Mouse (Mus musculus) heart, postnatal 0 days (tissue): ENCODE measurements around the gene Pde4dip. TPM values are rescaled to one million over a fixed set of nuclear protein-coding genes. Genes with fewer than 3 reads are reported as not detected.

Experiments
- ATAC-seq: fragments of 200-750 bp; cut with Nextera tagmentation; 2 replicates; pipeline ENCODE4 v1.8.0; 2017; ENCODE audit warnings: low read depth, moderate number of reproducible peaks, moderate library complexity; ENCODE audit not compliant: insufficient read depth
- DNase-seq: peaks from one replicate; pipeline ENCODE4 v3.0.0-alpha.2; 2016; ENCODE audit warnings: low spot score
- H3K27ac ChIP-seq: fragments of 300-500 bp; sonication (generic); 2 replicates; pipeline ENCODE4 v1.5.1; 2014; ENCODE audit warnings: low read depth, mild to moderate bottlenecking
- H3K27me3 ChIP-seq: fragments of 300-500 bp; sonication (generic); 2 replicates; pipeline ENCODE4 v1.6.1; 2014; ENCODE audit warnings: low read length, mixed read lengths; ENCODE audit not compliant: control insufficient read depth, insufficient read depth
- H3K36me3 ChIP-seq: fragments of 300-500 bp; sonication (generic); replicated peaks from 2 replicates; pipeline ENCODE4 v1.6.1; 2014; ENCODE audit warnings: low read length, mixed read lengths; ENCODE audit not compliant: control insufficient read depth, insufficient read depth
- H3K4me1 ChIP-seq: fragments of 300-500 bp; sonication (generic); 2 replicates; pipeline ENCODE4 v1.6.1; 2014; ENCODE audit warnings: antibody characterized with exemption; ENCODE audit not compliant: control insufficient read depth, insufficient read depth
- H3K4me2 ChIP-seq: fragments of 300-500 bp; sonication (generic); 2 replicates; pipeline ENCODE4 v1.6.1; 2014; ENCODE audit warnings: low read depth, mild to moderate bottlenecking, low read length, moderate library complexity
- H3K4me3 ChIP-seq: fragments of 300-500 bp; sonication (generic); 2 replicates; pipeline ENCODE4 v1.5.1; 2014; ENCODE audit warnings: low read depth, low read length
- H3K9ac ChIP-seq: fragments of 300-500 bp; sonication (generic); replicated peaks from 2 replicates; pipeline ENCODE4 v1.6.1; 2014; ENCODE audit warnings: low read depth, low read length, mixed read lengths
- H3K9me3 ChIP-seq: fragments of 300-500 bp; sonication (generic); replicated peaks from 2 replicates; pipeline ENCODE4 v1.6.1; 2016; ENCODE audit warnings: low read length; ENCODE audit not compliant: control insufficient read depth
- CTCF ChIP-seq: IDR thresholded peaks from 2 replicates; pipeline ENCODE4 v1.5.1; 2016; ENCODE audit warnings: antibody characterized with exemption, control low read depth, low read depth
- EP300 ChIP-seq: IDR thresholded peaks from 2 replicates; pipeline ENCODE4 v1.6.1; 2016; ENCODE audit warnings: antibody characterized with exemption, low read depth
- WGBS: fragments of 180-500 bp; shearing (Covaris S2); extraction: QIAGEN DNeasy Blood & Tissue Kit; methylation state at CpG from one replicate; pipeline ENCODE4 v1.1.7; 2014; 5-methylcytosine and 5-hydroxymethylcytosine counted together
- polyA plus RNA-seq: library from polyadenylated mRNA; unstranded; fragments of >200 nt; fragmentation: Nextera tagmentation; extraction: Ambion mirVana; gene quantifications from 2 replicates; pipeline ENCODE4 v1.2.1, GENCODE M21; 2015
- total RNA-seq: library from RNA; depleted of rRNA; stranded (reverse); fragments of >200 nt; gene quantifications from 2 replicates; pipeline ENCODE4 v1.2.3, GENCODE M21; 2014; ENCODE audit warnings: low replicate concordance

Gene Pde4dip
- total and polyA plus RNA-seq, 2 experiments from 2014 or later, result 126 to 498 TPM

DNA sequence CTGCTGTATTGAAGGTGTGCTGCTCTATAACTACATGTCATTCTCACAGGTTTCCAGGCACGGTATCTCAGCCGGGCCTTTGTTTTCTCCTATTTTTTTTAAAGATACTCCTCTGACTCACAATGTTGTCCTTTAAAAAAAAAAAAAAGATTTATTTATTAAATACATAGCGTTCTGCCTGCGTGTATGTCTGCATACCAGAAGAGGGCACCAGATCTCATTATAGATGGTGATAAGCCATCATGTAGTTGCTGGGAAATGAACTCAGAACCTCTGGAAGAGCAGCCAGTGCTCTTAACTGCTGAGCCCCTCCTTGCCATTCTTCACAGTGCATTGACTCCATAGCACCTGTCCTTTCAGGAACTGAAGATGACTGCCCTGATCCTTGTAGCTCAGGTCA, 26.6 kb upstream of the Pde4dip start:
- Histone ChIP-seq H3K27ac (no peak overlapping the region), H3K27me3 (no peaks in the 10 kb centered on the region), H3K4me2 (no peak overlapping the region), H3K36me3 (peaks cover 65% of the 10 kb centered on the region), H3K4me3 (no peak overlapping the region), H3K9ac (no peak overlapping the region), H3K4me1 (no peaks in the 10 kb centered on the region), H3K9me3 (no peaks in the 10 kb centered on the region)
- ATAC-seq (no peak), DNase-seq (no peak)
- WGBS, result 67% methylated on average over 4 of the region's 4 CpGs
- TF ChIP-seq CTCF (peak; percentile 32; the same call in 1 of the 2 replicates), EP300 (no peak)

DNA sequence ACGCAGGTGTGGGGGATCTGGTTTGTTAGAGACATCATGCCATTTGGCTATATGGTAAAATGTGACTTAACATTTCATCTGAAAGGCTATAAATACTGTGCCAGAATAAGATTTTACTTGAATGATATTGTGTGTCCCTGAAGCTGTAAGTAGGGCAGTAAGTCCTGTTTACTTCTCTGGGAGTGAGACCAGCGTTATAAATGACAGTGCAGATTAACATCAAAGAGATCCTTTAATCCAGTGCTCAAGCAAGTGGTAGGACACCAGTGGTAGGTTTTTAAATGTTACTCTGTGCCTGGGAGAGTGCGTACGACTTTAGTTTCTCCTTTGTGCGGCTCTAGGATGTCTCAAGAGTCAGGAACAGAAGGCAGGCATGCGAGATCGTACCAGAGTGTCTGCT, 22.6 kb upstream of the Pde4dip start:
- Histone ChIP-seq H3K4me3 (no peak overlapping the region), H3K27ac (no peak overlapping the region), H3K36me3 (peaks cover 49% of the 10 kb centered on the region), H3K9ac (no peak overlapping the region), H3K4me1 (no peaks in the 10 kb centered on the region), H3K27me3 (no peaks in the 10 kb centered on the region), H3K4me2 (no peak overlapping the region), H3K9me3 (no peaks in the 10 kb centered on the region)
- 85% methylated on average over 7 of the region's 7 CpGs for WGBS
- DNase-seq (no peak), ATAC-seq (no peak)
- no peak for TF ChIP-seq EP300
- no peak for TF ChIP-seq CTCF

DNA sequence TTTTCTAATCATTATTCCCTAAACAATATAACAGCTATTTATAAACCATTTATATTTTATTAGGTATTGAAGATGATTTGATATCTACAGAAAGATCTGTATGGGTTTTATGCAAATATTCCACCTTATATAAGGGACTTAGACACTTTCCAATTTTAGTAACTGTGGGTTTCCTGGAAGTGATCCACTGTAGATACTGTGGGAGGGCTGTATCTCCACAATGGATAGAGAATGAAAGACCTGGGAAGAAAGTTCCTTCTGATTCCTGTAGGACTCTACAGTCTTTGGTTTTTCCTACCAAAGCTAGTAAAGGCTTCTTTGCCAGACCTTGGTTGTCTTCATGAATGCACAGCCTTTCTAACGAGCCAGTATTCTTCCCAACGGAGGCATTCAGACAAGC, 21.2 kb upstream of the Pde4dip start:
- ATAC-seq (no peak), DNase-seq (no peak)
- WGBS, result 71% methylated on average over 2 of the region's 2 CpGs
- Histone ChIP-seq H3K27ac (no peak overlapping the region), H3K4me1 (no peaks in the 10 kb centered on the region), H3K27me3 (no peaks in the 10 kb centered on the region), H3K36me3 (peaks cover 35% of the 10 kb centered on the region), H3K9me3 (no peaks in the 10 kb centered on the region), H3K9ac (no peak overlapping the region), H3K4me3 (no peak overlapping the region), H3K4me2 (no peak overlapping the region)
- TF ChIP-seq EP300 (no peak), CTCF (no peak)

DNA sequence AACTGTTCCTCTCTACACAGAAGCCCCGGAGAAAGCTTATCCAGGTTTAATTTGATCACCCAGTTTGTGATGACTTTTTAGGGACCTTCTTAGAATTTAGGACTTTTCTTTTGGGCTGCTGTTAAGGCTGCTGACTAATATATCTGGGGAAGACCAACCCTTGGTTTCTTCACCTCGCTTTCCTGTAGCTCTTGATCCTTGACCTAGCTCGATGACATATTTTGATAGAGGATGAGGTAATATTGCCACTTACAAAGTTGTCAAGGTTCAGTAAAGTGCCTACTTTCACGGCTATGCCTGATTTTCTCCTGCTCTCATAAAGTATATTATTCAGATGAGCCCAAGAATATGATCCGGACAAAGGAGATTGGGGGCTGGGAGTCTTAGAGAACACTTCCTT, 13.1 kb upstream of the Pde4dip start:
- H3K36me3 ChIP-seq, result no peaks in the 10 kb centered on the region
- TF ChIP-seq EP300, result no peak
- no peak for TF ChIP-seq CTCF
- no peaks in the 10 kb centered on the region for H3K27me3 ChIP-seq
- peaks cover 21% of the 10 kb centered on the region for H3K4me1 ChIP-seq
- H3K9ac ChIP-seq, result peak overlapping the region; percentile 91
- peak overlapping the region; percentile 82 for H3K4me2 ChIP-seq
- peak overlapping the region; percentile 97 for H3K4me3 ChIP-seq
- H3K27ac ChIP-seq, result peak overlapping the region; percentile 77; the same call in 1 of the 2 replicates
- no peak for ATAC-seq
- 8% methylated on average over 5 of the region's 5 CpGs for WGBS
- H3K9me3 ChIP-seq, result no peaks in the 10 kb centered on the region
- no peak for DNase-seq

DNA sequence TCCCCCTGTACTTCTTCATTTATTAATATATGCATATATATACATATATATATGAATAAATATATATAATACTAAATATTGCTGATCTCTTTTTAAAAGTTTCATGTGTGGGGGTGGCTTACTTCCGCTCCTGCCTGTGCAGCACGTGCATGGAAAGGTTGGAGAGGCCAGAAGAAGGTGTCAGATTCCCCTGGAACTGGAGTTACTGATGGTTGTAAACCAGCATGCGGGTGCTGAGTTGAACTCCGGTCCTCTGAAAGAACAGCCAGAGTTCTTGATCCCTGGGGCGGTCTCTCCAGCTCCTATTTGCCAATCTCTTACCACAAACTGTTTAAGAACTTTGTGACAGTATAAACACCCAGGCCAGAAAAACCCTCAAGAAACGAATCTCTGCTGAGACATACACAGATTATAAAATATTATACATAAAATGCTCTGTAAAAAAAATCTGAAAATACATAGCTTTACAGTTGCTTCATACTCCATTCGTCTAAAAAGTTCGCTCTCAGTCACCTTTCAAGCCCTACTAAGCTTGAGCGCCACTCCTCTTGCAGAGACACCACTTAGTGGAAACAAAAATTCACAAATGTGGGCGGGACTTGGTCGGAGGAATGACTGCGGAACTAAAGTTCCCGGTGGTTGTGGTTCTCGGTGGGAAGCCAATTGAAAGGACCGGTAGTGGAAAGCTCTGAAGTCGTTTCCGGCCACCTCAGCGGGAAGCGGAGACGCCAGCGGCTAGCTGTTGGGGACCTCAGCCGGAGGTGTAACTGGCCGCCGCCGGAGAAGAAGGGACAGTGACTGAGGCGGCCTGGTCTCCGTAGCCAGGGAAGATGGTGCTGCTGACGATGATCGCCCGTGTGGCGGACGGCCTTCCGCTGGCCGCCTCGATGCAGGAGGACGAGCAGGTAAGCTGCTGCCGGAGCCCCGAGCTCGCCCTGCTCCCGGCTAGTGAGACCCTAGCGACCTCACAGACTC, 12.3 kb upstream of the Pde4dip start, which contains the start of gene Sec22b:
Gene Sec22b, plus strand, starts transcription at position 675 of the 975 bp plus-strand sequence.
- H3K27ac ChIP-seq, result peak within 1 kb of the TSS; percentile 77
- ATAC-seq (peak; percentile 87), DNase-seq (peak; percentile 92)
- peak within 1 kb of the TSS; percentile 97 for H3K4me3 ChIP-seq
- peak within 1 kb of the TSS; percentile 82 for H3K4me2 ChIP-seq
- TF ChIP-seq CTCF (no peak), EP300 (peak; percentile 35; the same call in 1 of the 2 replicates)
- peak within 1 kb of the TSS; percentile 91 for H3K9ac ChIP-seq
- WGBS, result 4% methylated on average over 37 of the region's 41 CpGs
- peaks cover 21% of the 10 kb centered on the region for H3K4me1 ChIP-seq
- no peaks in the 10 kb centered on the region for H3K36me3 ChIP-seq
- H3K27me3 ChIP-seq, result no peaks in the 10 kb centered on the region
- H3K9me3 ChIP-seq, result no peaks in the 10 kb centered on the region
